Mouse (Mus musculus): ENCODE results near the gene Thrap3.

DNA sequence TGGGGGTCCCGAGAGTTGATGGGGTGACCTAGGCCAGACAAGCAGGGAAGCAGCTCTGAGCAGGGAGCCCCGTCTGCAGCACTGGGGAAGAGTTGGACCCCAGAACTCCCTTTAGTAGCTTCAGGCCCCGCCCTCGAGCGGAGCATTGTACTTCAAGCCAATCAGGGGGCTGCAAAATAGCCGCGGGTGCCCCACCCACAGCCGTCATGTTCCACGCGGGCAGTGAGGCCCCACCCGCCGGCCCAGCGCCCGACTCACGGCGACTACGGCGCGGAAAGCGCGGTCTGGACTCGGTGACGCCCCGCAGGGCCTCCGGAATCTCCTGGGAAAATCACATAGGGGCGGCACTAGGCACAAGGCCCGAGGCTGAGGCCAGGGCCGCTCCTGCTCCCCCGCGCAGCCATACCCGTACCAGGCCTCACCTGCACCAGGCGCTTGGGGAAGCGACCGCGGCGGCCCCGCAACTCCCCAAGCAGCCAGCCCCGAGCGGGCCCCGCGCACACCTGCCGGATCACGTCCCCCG lies 40.0 kb downstream of the Thrap3 start:
- peak; percentile 22; the same call in 1 of the 2 replicates for TF ChIP-seq POLR2A (IDR thresholded peaks at IDR 0.05; ENCODE audit: borderline replicate concordance, control insufficient read depth, low read depth, low read length)
- TF ChIP-seq CTCF (IDR thresholded peaks at IDR 0.05; ENCODE audit: control insufficient read depth, insufficient read depth, low read length): no peak

Data from bone marrow, adult 2 months (tissue).